Mouse (Mus musculus) adrenal gland, adult 18-20 months (tissue): ENCODE measurements around the gene BC024978. TPM values are rescaled to one million over a fixed set of nuclear protein-coding genes. Genes with fewer than 3 reads are reported as not detected.
A peak's percentile ranks its signal among the peaks of the same experiment; 100 is the strongest.

ENCODE experiments used
- DNase-seq, 2 experiments: peaks; one replicate each; pipeline ENCODE4 v3.0.0; 2021 to 2022; ENCODE audit warnings: low spot score in 2 of 2
- total RNA-seq, 2 experiments: library from RNA; stranded (reverse); gene quantifications; 1 replicate in 1 of 2; 2 replicates in 1 of 2; pipeline ENCODE4 v1.2.3; 2021

BC024978 gene
- total RNA-seq, 2 experiments from 2014 or later: 23.7 to 24.0 TPM

DNA sequence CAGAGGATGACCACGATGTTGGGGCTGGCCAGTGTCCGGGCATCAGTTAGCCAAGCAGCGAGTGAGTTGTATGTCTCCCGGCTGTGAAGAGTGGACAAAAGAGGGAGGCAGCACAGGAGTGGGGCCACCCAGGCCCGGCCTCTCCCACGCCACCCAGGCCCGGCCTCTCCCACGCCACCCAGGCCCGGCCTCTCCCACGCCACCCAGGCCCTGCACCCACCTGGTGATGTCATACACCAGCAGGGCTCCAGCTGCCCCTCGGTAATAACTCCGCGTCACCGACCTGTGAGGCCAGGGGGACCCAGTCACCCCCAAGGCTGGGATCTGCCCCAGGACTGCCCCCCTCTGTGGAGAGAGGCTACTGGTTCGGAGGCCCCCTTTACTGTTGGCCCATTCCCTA is 21.1 kb upstream of the BC024978 start:
- DNase-seq: no peak

DNA sequence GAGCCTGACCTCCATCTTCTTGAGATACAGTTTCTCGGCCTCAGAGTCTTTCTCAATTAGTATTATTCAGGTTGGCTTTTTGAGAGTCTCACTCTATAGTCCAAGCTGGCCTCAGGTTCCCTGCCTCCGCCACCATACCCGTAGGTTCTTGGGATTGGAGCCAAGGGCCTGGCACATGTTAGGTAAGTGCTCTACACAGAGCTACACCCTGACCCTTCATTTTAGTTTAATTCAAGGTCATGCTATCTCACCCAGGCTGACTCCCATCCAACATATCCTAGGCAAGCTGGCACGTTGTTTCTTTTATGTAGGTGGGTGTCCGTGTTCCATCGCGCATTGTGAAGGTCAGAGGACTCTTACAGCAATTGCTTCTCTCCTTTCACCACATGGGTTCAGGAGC is 20.7 kb upstream of the BC024978 start:
- no peak for DNase-seq

- no peak for DNase-seq
These were observed 17.6 kb upstream of the BC024978 start for GRCm38 (mm10) chr7:27177942-27178323.

- DNase-seq: peak; percentile 93 to 96
These were observed 17.0 kb upstream of the BC024978 start, which contains the start of gene Rab4b for GRCm38 (mm10) chr7:27178324-27179216. TSS of gene Rab4b (minus strand) at chr7:27178896.

DNA sequence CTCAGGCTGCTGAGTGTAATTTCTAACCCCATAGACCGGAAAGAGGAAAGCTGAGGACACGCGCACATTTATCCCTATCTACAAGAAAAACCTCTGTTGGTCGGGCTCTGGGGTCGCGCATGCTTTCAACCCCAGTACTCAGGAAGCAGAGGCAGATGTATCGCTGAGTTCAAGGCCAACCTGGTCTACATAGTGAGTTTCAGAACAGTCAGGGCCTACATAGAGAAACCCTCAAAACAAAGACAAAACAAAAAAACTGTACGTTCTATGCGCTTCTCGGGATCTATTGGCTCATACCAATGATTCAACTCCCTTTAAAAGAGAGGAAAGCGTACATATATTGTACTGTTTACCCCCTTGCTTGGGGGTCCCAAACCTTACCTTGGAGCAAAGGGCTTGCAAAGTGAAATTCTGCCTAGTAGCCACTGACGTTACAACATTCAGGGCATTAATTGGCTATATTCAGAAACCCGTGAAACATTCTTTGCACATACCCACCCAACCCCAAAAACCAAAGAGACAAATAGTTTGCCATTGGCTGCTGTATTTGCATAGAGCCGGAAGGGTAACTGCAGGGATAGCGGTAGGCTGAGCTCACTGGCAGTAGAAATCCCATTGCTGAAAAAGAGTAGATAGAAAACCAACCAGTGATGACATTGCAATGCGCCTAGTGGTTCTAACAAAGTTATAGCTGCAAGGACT is 16.2 kb upstream of the BC024978 start:
- no peak for DNase-seq

GRCm38 (mm10) chr7:27180036-27180435 is 15.5 kb upstream of the BC024978 start:
- DNase-seq: no peak

DNA sequence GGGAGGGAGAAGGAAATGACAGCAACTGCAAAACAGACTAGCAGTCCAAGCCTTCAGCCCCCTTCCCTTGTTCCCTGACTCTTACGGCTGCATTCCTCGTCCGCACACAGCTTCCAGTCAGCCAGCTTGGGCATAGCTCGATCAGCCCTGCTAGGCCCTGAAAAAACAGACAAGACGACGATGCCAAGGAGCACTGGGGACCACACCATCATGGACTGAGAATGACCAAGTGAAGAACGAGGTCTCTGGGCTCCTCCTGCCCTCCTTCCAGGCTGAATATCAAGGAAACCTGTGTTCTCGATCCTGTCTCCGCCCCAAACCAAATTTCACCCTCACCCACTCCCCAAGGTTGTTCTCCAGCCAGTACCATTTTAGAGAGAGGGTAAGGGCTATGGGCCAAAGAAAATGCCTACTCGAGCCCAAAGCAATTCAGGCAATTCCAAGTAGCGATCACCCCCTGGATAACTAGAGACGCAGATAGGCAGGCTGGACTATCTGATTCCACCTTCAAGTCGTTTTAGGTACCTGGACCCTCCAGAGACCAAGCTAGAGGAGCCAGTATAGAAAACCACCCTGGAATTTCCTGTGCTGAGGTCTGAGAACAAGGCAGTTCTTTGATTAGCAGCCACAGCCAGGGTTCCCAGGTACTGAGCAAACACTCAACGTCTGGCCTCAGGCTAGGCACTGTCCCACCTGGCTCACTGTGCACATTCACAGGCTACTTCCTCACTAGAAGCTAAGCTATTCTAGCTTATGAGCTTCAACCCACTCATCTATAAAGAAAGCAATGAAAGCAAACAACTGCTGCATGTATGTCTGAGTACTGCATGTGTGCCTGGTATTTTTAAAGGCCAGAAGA is 14.5 kb upstream of the BC024978 start, which contains the start of the genes Gm21983 and Mia:
TSS of gene Gm21983 (minus strand) at position 250 of the 859 bp plus-strand sequence.
TSS of gene Mia (minus strand) at position 321 of the 859 bp plus-strand sequence.
- DNase-seq: no peak

- DNase-seq: no peak
These were observed 13.1 kb upstream of the BC024978 start for GRCm38 (mm10) chr7:27182498-27182897.

- DNase-seq: no peak
These were observed 10.6 kb upstream of the BC024978 start for GRCm38 (mm10) chr7:27184964-27185363.

DNA sequence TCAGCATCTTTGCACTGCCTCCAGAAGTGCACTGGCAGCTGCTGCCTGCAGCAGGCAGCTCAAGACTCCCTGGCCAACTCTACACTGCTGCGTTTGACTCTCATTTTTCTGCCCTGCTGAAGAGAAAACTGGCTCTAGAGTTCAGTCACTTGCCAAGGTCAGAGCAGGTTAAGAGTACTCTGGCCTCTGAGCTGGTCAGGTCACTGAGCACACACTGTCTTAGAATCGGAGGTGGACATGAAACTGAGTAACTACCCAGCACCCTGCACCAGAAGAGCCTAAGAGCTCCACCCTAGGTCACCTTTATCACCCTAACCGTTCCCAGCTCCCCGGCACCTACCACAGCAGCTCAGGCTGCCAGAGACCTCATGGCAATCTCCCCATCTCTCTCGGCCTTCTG is 9.6 kb upstream of the BC024978 start:
- no peak for DNase-seq

DNA sequence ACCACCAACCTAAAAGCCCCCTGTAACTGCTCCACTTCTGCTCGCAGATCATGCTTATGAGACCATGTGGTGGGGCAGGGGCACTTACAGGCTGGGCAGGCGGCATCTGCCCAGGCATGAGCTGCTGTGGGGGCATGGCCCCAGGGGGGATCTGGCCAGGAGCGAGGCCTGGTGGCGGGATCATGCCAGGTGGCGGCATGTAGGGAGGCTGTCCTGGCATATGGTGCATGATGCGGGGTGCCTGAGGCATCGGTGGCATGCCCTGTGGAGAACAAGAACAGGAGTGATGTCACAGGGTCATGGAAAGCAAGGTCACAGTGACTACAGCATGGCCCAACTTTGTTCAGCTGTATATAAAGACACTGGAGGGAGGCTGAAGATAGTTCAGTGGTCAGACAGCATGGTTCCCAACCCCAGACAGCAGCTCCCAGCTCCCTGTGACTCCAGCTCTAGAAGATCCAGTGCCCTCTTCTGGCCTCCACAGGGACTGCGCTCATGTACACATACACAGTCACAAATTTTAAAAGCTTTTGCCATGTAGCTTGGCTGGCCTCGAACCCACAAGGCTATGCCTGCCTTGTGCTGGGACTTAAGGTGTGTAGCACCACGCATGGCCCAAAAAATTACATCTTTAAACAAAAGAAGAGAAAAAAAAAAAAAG is 6.2 kb upstream of the BC024978 start:
- no peak for DNase-seq

GRCm38 (mm10) chr7:27192434-27192833 is 3.1 kb upstream of the BC024978 start:
- DNase-seq: no peak

GRCm38 (mm10) chr7:27193731-27194130 is 1.9 kb upstream of the BC024978 start:
- no peak for DNase-seq

DNA sequence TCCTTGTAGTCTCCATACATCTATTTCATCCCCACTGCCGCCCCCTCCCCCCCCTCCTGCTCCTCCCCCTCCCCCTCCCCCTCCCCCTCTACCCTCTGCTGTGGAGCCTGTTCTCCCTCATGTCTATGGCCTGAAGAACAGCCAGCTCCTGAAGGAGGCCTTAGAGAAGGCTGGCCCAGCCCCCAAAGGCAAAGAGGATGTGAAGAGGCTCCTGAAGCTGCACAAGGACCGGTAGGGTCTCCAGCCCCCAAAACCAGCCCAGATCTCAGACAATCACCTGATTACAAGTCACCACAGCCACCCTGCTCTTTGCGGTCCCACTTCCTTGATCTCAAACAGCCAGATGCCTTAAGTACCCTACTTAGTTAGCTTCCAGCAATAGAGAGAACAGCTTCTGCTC is 1.6 kb downstream of the BC024978 start:
- DNase-seq: no peak

GRCm38 (mm10) chr7:27197634-27198033 is 2.1 kb downstream of the BC024978 start:
- DNase-seq: peak in 1 of 2 experiments; percentile 42

DNA sequence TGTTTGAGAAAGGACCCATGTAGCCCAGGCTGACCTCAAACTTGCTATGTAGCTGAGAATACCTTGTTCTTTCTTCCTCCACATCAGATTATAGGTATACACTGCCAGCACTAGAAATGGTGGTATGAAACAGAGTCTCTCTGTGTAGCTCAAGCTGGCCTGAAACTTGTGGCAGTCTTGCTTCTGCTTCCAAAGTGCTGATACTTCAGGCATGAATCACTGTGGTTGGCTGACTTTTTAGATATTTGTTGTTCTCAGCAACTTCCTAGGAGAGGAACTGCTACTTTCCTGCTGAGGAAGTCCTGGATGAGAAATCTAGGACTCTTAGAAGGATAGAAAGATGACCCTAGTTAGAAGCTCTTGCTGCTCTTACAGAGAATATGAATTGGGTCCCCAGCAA is 2.8 kb downstream of the BC024978 start:
- no peak for DNase-seq

DNA sequence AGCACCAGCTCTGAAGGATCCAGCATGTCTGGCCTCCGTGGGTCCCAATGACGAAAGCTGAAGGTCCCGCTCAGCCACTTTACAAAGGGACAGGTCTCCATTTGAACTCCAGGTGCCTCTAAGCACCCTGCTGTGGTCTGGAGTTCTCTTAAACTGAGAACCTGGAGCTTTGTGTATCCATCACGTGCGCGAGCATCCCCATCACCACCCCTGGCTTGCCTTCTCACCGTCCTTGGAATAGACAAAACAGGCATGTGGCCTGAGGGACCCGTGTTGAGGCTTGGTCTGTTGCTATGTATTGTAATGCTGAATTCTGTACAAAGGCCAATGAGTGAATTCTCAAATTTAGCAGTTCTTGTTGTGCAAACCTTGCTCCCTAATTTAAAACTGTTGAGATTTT is 3.2 kb downstream of the BC024978 start:
- no peak for DNase-seq

DNA sequence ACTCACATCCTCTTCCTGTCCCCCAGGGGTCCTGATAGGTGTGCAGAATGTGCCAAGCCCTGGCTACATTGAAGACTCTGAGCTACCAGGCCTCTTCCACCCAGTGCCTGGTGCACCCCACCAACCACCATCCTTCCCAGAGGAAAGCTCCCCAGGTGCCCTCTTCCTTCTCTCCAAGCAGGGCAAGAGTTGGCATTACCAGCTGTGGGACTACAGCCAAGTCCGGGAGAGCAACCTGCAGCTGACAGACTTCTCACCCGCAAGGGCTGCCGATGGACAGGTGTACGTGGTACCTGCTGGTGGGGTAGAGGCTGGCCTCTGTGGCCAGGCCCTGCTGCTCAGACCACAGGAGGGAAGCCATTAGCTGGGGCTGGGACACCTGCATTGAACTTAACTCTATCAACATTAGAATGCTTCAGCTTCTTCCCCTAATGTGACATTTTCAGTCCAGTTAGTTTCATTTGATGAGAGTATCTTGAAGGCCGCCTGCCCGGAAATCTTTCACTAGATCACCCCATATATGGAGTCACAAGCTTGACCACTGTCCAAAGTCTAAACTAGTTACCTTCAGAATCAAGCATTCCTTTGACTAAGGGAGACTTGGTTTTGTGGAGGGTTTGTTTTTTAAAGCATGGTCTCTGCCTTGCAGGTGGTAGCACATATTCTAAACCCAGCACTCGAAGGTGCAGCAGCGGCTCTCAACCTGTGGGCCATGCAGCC is 8.3 kb downstream of the BC024978 start:
- DNase-seq: no peak

- DNase-seq: no peak
These were observed 17.0 kb downstream of the BC024978 start for GRCm38 (mm10) chr7:27212626-27213025.

DNA sequence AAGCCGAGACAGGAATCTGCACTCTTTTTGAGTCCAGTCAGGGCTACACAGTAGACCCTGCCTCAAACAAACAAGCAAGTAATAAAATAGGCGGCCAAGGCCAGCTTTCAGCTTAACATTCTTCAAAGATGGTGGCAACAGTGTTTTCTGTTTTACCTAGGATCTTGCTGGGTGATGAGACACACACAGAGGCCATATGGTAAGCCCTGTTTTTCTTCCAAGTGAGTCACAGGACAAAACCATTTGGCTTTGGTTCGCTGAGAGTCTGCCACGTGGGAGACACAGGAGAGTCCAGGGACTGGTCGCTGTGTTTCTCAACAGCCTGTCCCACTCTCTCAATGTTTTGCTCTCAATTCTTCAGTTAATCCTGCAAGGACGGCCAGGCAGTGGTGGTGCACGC is 23.0 kb downstream of the BC024978 start:
- DNase-seq: no peak
